Mouse (Mus musculus) embryonic fibroblast, embryonic 13.5 days (primary cell): ENCODE results near the gene Unc13a. TPM values are rescaled to one million over a fixed set of nuclear protein-coding genes. Genes with fewer than 3 reads are reported as not detected.

ENCODE experiments used
- H3K27ac ChIP-seq: 2 replicates; pipeline ENCODE4 v1.5.1; 2012; ENCODE audit warnings: low read length, control low read depth, inconsistent platforms; ENCODE audit not compliant: insufficient read depth
- H3K4me1 ChIP-seq: 2 replicates; pipeline ENCODE4 v1.6.1; 2011; ENCODE audit warnings: low read length; ENCODE audit not compliant: control insufficient read depth, insufficient read depth
- H3K4me3 ChIP-seq: 2 replicates; pipeline ENCODE4 v1.5.1; 2011; ENCODE audit warnings: mild to moderate bottlenecking, control low read depth, low read length; ENCODE audit not compliant: insufficient read depth
- CTCF ChIP-seq: IDR thresholded peaks from 2 replicates; pipeline ENCODE4 v1.5.1; 2011; ENCODE audit warnings: mild to moderate bottlenecking, control low read depth, low read length, moderate library complexity, borderline replicate concordance; ENCODE audit not compliant: insufficient read depth
- POLR2A ChIP-seq: IDR thresholded peaks from 2 replicates; pipeline ENCODE4 v1.6.1; 2011; ENCODE audit warnings: low read depth, mild to moderate bottlenecking, control low read depth, low read length, moderate library complexity
- polyA plus RNA-seq: library from polyadenylated mRNA; stranded (reverse); fragments of >200 nt; gene quantifications from 2 replicates; pipeline ENCODE4 v1.2.4, GENCODE M21; 2011; ENCODE audit warnings: low read depth; ENCODE audit not compliant: missing spikeins, insufficient read length

The Unc13a gene
- polyA plus RNA-seq, 1 experiment, result 1.9 TPM

GRCm38 (mm10) chr8:71666855-71667254 is 4.7 kb downstream of the Unc13a start:
- no peak overlapping the region for H3K4me3 ChIP-seq
- peaks cover 9% of the 10 kb centered on the region; the same call in 1 of the 2 replicates for H3K4me1 ChIP-seq
- no peak for TF ChIP-seq CTCF
- TF ChIP-seq POLR2A, result no peak
- no peak overlapping the region for H3K27ac ChIP-seq

GRCm38 (mm10) chr8:71665331-71666130 is 6.0 kb downstream of the Unc13a start:
- H3K27ac ChIP-seq, result no peak overlapping the region
- TF ChIP-seq POLR2A (no peak), CTCF (no peak)
- H3K4me3 ChIP-seq, result no peak overlapping the region
- peaks cover 9% of the 10 kb centered on the region; the same call in 1 of the 2 replicates for H3K4me1 ChIP-seq

GRCm38 (mm10) chr8:71660325-71661120 is 11.0 kb downstream of the Unc13a start:
- no peaks in the 10 kb centered on the region; the same call in 1 of the 2 replicates for H3K4me1 ChIP-seq
- no peak overlapping the region for H3K27ac ChIP-seq
- TF ChIP-seq POLR2A (no peak), CTCF (peak; percentile 96)
- H3K4me3 ChIP-seq, result no peak overlapping the region

- H3K27ac ChIP-seq, result no peak overlapping the region
- no peaks in the 10 kb centered on the region; the same call in 1 of the 2 replicates for H3K4me1 ChIP-seq
- TF ChIP-seq POLR2A (no peak), CTCF (no peak)
- H3K4me3 ChIP-seq, result no peak overlapping the region
Observed at GRCm38 (mm10) chr8:71659751-71660150, 11.8 kb downstream of the Unc13a start.

- Histone ChIP-seq H3K4me3 (no peak overlapping the region), H3K4me1 (no peaks in the 10 kb centered on the region; the same call in 1 of the 2 replicates), H3K27ac (no peak overlapping the region)
- TF ChIP-seq CTCF (no peak), POLR2A (no peak)
Observed at GRCm38 (mm10) chr8:71658515-71659049, 13.0 kb downstream of the Unc13a start.

GRCm38 (mm10) chr8:71657816-71658215 is 13.7 kb downstream of the Unc13a start:
- TF ChIP-seq POLR2A (no peak), CTCF (no peak)
- Histone ChIP-seq H3K27ac (no peak overlapping the region), H3K4me3 (no peak overlapping the region)

GRCm38 (mm10) chr8:71654600-71654999 is 17.0 kb downstream of the Unc13a start:
- H3K4me3 ChIP-seq, result no peak overlapping the region
- H3K27ac ChIP-seq, result no peak overlapping the region
- TF ChIP-seq POLR2A (no peak), CTCF (no peak)

More at GRCm38 (mm10) chr8:71657816-71658215, 13.7 kb downstream of the Unc13a start:
- H3K4me1 ChIP-seq, result no peaks in the 10 kb centered on the region; the same call in 1 of the 2 replicates

GRCm38 (mm10) chr8:71645510-71645909 is 26.0 kb downstream of the Unc13a start:
- H3K27ac ChIP-seq, result no peak overlapping the region
- TF ChIP-seq CTCF (no peak), POLR2A (no peak)
- no peaks in the 10 kb centered on the region for H3K4me1 ChIP-seq
- H3K4me3 ChIP-seq, result no peak overlapping the region

More at GRCm38 (mm10) chr8:71654600-71654999, 17.0 kb downstream of the Unc13a start:
- no peaks in the 10 kb centered on the region; the same call in 1 of the 2 replicates for H3K4me1 ChIP-seq

GRCm38 (mm10) chr8:71639318-71639717 is 32.2 kb downstream of the Unc13a start:
- no peak overlapping the region for H3K4me3 ChIP-seq
- no peak overlapping the region for H3K27ac ChIP-seq
- TF ChIP-seq CTCF (no peak), POLR2A (no peak)
- H3K4me1 ChIP-seq, result peaks cover 4% of the 10 kb centered on the region
